Mouse (Mus musculus): ENCODE results near the gene Igfbp3.

GRCm38 (mm10) chr11:7214342-7214660, 578 bp upstream of the Igfbp3 start:
- TF ChIP-seq CTCF (IDR thresholded peaks at IDR 0.05; ENCODE audit: low read depth, low read length), result no peak
- no peak for TF ChIP-seq POLR2A (IDR thresholded peaks at IDR 0.05; ENCODE audit: extremely low read depth, insufficient read depth, low read length)

Measured in liver, adult 2 months (tissue).